Mouse (Mus musculus) kidney, adult 11 months (tissue): ENCODE measurements around the gene Armcx5.
A peak's percentile ranks its signal among the peaks of the same experiment; 100 is the strongest.
"Not testable (repeated sequence)": the region's sequence is repeated elsewhere in the genome, so short reads cannot be mapped to it uniquely, and the experiment has no call there.

Experiments
- DNase-seq: peaks from one replicate; pipeline ENCODE4 v3.0.0; 2022

Armcx5 gene

GRCm38 (mm10) chrX:135742304-135743055 lies at the start of gene Armcx5, which contains the start of gene Gprasp1:
Gene Armcx5 (plus strand): TSS chrX:135742733.
Gene Gprasp1 (plus strand): TSS chrX:135742733.
- peak; percentile 88 for DNase-seq

- DNase-seq: no peak
Measured at GRCm38 (mm10) chrX:135693633-135694032, 48.9 kb upstream of the Armcx5 start, which contains the start of gene Tcp11x2. Gene Tcp11x2 (minus strand): TSS chrX:135693790.

- DNase-seq: no peak
Measured at GRCm38 (mm10) chrX:135703111-135703510, 39.4 kb upstream of the Armcx5 start.

- no peak for DNase-seq
Measured at GRCm38 (mm10) chrX:135704349-135704748, 38.2 kb upstream of the Armcx5 start.

GRCm38 (mm10) chrX:135712845-135713244 lies 29.7 kb upstream of the Armcx5 start:
- no peak for DNase-seq

- no peak for DNase-seq
Measured at GRCm38 (mm10) chrX:135725161-135725560, 17.4 kb upstream of the Armcx5 start, which contains the start of gene Tmsb15a. Gene Tmsb15a (minus strand): TSS chrX:135725261.

- DNase-seq: no peak
Measured at GRCm38 (mm10) chrX:135738730-135739520, 3.6 kb upstream of the Armcx5 start.

GRCm38 (mm10) chrX:135743056-135743355 lies 473 bp downstream of the Armcx5 start:
- no peak for DNase-seq

GRCm38 (mm10) chrX:135745376-135745775 lies 2.8 kb downstream of the Armcx5 start:
- DNase-seq: not testable (repeated sequence)

GRCm38 (mm10) chrX:135752832-135753231 lies 10.3 kb downstream of the Armcx5 start:
- DNase-seq: peak; percentile 45

- no peak for DNase-seq
Measured at GRCm38 (mm10) chrX:135761707-135762106, 19.2 kb downstream of the Armcx5 start.

- no peak for DNase-seq
Measured at GRCm38 (mm10) chrX:135768043-135768548, 25.6 kb downstream of the Armcx5 start.

GRCm38 (mm10) chrX:135768565-135768964 lies 26.0 kb downstream of the Armcx5 start:
- no peak for DNase-seq

- no peak for DNase-seq
Measured at GRCm38 (mm10) chrX:135791536-135791935, 49.0 kb downstream of the Armcx5 start.

- DNase-seq: no peak
Measured at GRCm38 (mm10) chrX:135792326-135792725, 49.8 kb downstream of the Armcx5 start.

- peak; percentile 24 for DNase-seq
Measured at GRCm38 (mm10) chrX:135795591-135796304, 53.2 kb downstream of the Armcx5 start.

GRCm38 (mm10) chrX:135796305-135797211 lies 54.0 kb downstream of the Armcx5 start:
- not testable (repeated sequence) for DNase-seq
